Mouse (Mus musculus) heart, adult 2 months (tissue): ENCODE measurements around the gene Stk17b.

Experiments
- CTCF ChIP-seq: fragments of 200-600 bp; IDR thresholded peaks from 2 replicates; pipeline ENCODE4 v1.8.1; 2022; ENCODE audit warnings: antibody characterized with exemption, mild to moderate bottlenecking, moderate library complexity
- POLR2A ChIP-seq: fragments of 200-500 bp; IDR thresholded peaks from 2 replicates; pipeline ENCODE4 v1.6.1; 2011; ENCODE audit warnings: mild to moderate bottlenecking, low read depth, low read length, control low read depth; ENCODE audit not compliant: insufficient read depth

DNA sequence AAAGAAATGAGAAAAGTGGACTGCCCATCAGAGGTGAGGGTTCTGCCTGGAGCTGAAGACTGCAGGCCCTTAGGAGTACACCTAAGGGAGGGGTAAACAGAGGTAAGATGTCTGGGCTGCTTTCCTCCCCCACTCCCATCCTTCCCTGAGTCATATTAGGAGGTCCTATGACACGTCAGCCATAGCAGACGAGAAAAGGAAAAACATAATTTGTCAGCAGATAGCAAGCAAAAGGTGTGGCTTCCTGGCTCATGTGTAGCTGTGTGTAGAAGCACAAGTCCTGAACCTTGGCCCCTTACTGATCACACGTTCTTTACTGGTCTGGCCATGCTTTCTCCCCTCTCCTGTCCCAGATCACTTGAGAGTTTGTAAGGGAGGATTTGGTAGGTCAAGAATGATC, 12.8 kb upstream of the Stk17b start:
- TF ChIP-seq POLR2A = no peak
- TF ChIP-seq CTCF = no peak
